Mouse (Mus musculus): ENCODE measurements around the gene Naga.
"Not testable (repeated sequence)": the region's sequence is repeated elsewhere in the genome, so short reads cannot be mapped to it uniquely, and the experiment has no call there.

Gene Naga

GRCm38 (mm10) chr15:82338593-82339112, at the start of gene Naga, which contains the start of the genes Pheta2 and Smdt1:
TSS of gene Naga (minus strand) at chr15:82338925.
TSS of gene Pheta2 (plus strand) at chr15:82338942.
TSS of gene Smdt1 (plus strand) at chr15:82338959.
- DNase-seq: peak; percentile 98

- DNase-seq: no peak
Measured at GRCm38 (mm10) chr15:82385729-82386128, 47.0 kb upstream of the Naga start.

DNA sequence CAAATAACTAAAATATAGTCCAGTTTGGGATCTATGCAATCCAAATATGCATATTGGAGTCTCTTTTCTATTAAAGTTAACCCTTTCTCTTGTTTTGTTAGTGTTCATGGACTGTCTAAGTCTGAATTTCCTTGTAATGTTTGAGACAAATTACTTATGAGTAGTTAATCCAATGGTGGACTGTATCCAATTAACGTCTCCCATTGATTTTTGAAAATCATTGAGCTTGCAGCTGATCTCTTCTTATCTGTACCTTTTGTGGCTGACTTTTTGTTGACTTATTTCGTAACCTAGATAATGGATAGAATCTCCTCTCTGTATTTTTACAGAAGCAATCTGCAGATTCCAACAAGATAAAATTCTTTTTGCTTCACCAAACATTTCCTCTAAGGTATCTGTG, 43.7 kb upstream of the Naga start:
- no peak for DNase-seq

- DNase-seq: peak in 1 of 2 experiments; percentile 12
Measured at GRCm38 (mm10) chr15:82380714-82381062, 42.0 kb upstream of the Naga start.

DNA sequence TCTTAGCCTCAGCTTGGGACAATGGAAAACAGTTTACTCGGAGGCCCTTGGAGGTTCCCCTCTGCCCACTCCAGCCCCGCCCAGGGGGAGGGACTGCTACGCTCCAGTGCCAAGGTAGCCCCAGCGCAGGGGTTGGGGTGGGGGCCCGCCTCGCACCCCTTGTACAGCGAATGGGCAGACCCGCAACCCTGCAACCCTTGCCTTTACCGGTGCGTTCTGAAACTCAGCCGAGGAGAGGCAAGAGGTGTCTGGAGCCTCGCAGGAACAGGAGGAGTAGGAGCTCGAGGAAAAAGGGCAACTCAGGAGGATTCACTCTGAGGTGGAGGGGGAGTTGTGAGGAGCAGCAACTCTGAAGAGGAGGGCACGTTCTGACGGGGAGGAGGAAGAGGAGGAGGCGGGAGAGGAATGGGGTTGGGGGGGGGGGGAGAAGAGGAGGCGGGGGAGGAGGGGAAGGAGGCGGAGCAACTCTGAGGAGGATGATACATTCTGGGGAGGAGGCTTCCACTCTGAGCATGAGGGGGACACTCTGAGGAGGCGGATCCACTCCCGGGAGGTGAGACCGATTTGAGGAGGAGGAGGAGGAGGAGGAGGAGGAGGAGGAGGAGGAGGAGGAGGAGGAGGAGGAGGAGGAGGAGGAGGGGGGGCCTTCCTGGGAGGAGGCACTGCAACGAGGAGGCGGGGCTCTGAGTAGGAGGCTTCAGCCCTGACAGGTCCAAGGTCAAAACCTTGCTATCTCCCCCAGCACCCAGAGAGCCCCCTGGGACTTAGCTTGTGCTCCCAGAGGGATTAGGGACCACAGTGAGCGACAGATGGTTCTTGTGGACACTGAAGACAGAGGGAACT, 41.4 kb upstream of the Naga start, which contains the start of gene Cyp2d22:
Gene Cyp2d22, minus strand, starts transcription at position 390 of the 843 bp plus-strand sequence.
- peak; percentile 64 to 76 for DNase-seq

DNA sequence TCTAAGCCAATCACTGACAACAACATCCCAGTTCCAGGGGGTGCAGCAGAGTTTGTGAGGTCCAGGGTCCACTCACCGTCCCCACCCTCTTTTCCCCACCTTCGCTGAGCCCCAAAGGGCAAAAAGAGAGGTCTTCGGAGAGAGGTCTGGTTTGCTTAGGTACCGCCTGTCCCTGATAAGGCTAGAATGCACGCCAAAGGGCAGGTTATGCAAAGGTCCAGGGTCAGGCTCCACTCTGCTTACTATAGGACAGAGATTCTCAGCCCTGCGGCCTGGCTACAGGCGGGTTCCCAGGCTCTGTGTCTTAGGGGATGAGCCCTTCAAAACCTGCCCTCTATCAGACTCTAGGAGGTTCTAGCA, 40.8 kb upstream of the Naga start:
- DNase-seq: no peak

- peak in 1 of 2 experiments; percentile 26 for DNase-seq
Measured at GRCm38 (mm10) chr15:82378261-82379180, 39.8 kb upstream of the Naga start.

GRCm38 (mm10) chr15:82377701-82378100, 39.0 kb upstream of the Naga start:
- no peak for DNase-seq

DNA sequence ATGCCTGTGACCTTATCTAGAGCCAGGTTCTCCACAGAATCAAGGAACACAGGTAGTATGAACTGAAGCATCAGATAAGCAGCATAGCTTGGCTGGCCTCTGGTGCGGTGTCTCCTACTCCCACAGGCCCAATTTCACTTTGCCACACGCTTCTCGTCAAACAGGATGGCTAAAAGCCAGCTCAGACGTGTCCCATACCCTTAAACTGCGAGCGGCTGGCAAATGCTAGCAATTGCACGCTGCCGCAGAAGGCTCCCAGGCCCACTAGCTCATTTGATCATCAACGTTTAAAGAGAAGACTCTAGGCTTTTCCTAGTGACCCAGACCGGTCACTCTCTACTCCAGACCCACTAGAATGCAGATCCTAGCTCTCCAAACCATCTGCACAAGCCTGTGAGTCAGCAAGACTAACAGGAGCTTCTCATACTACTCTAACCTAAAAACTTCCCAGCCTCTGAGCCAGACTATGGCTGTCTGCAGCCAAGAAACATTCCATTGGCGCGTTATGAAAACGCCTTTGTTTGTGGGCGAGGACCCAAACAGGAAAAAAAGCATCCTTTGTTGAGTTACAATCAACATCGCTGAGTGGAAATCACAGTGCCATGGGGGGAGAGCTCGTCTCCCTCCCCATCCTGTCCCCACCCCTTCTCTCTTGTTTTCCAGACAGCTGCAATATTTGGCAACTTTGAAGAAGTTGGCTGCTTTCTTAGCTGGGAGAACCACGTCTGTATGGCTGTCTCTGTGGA, 37.8 kb upstream of the Naga start:
- peak in 1 of 2 experiments; percentile 65 for DNase-seq

DNA sequence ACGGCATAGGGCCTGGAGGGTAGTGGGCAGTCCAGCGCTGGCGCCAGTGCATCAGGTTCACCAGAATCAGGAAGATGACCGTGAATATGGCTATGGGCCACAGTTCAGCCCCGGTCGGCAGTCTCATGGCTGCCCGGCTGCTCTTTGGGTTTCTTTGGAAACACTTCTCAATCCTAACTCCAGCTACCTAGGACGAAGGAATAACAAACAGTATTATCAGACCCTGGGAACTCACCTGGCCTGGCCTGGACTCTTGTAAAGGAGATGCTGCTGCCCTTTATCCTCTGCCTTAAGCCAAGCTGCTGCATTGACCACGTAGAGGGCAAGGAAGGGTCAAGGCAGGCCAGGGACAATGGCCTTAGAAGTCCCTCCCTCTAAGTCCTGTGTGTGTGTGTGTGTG, 37.1 kb upstream of the Naga start:
- no peak for DNase-seq

GRCm38 (mm10) chr15:82374437-82374836, 35.7 kb upstream of the Naga start:
- DNase-seq: no peak

DNA sequence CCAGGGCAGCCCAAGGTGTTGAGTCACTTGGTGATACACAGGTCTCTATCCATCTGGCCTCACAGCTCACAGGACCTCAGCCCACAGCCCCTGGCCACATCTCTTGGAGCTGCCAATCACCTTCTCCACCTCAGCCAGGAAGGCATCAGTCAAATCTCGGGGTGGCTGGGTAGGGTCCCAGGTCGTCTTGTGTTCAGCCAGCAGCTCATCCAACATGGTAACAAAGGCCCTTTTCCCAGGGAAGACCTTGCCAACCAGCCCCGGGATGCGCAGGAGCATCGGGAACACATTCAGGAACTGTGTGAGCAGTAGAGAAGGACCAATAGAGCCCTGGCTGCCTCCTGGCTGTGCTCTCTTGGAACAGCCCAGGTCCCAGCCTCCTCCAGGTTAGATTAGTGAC, 34.3 kb upstream of the Naga start:
- DNase-seq: peak in 1 of 2 experiments; percentile 1

GRCm38 (mm10) chr15:82372446-82372845, 33.7 kb upstream of the Naga start:
- no peak for DNase-seq

- no peak for DNase-seq
Measured at GRCm38 (mm10) chr15:82368851-82369250, 30.1 kb upstream of the Naga start.

DNA sequence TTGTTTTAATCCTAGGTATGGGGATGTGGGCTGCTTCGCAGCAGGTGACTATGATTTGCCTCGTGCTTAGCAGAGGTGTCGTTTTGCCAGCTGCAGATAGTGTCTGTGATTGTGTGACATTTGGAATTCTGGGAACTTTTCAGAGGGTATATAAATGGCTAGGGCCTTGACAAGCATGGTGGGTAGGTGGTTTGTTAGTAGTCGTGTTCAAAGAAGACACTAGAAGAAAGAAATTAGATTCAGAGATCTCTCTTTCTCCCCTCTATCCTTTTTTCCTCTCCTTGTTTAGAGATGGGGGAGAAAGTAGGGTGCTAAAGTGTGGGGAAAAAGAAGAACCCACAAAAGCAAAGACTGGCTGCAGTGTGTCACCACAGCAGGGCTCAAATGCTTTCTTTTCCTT, 29.4 kb upstream of the Naga start:
- DNase-seq: peak in 1 of 2 experiments; percentile 0

GRCm38 (mm10) chr15:82364561-82364960, 25.8 kb upstream of the Naga start:
- DNase-seq: peak in 1 of 2 experiments; percentile 11

GRCm38 (mm10) chr15:82363801-82364200, 25.1 kb upstream of the Naga start:
- DNase-seq: not testable (repeated sequence)

GRCm38 (mm10) chr15:82362234-82362633, 23.5 kb upstream of the Naga start:
- peak in 1 of 2 experiments; percentile 46 for DNase-seq

- peak; percentile 7 to 66 for DNase-seq
Measured at GRCm38 (mm10) chr15:82361459-82362018, 22.8 kb upstream of the Naga start.

DNA sequence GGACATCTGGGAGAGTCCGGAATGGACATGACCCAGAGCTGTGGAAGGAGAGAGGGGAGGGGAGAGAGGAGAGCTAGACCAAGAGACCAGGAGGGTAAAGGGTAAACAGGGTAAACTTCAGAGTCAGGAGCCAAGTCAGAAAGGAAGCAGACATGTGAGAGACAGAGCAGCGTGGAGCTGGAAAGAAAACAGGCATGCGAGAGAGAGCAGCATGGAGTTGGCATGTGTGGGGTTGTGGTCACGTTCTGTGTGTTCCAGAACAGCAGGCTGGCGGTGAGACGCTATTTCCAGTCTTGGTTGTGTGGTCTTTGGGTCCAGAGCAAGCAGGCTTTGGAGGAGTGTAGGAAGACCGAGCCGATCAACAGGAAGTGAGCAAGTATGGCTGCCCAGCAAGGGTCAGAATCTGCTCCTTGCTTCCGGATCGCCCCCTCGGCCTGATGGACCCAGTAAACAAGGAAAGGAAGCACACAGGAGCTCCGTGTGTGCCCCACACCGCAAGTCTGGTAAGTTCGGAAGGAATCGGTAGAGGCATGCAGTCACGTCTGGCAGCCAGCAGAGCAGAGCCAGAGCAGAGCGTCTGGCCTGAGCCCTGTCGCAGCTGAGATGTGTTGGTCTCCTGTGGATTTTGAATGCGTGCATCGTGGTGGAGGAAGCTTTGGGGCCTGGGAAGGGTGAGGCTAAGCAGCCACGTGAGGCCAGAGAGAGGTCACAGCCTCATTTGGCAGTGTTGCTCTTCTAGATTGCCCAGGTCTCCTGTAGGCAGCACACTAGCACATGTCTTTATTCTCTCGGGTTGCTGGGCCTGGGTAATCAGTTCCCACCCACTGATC, 19.9 kb upstream of the Naga start:
- DNase-seq: peak in 1 of 2 experiments; percentile 57
